Mouse (Mus musculus): Measurements from ENCODE around the gene Pnpla3.

The Pnpla3 gene

DNA sequence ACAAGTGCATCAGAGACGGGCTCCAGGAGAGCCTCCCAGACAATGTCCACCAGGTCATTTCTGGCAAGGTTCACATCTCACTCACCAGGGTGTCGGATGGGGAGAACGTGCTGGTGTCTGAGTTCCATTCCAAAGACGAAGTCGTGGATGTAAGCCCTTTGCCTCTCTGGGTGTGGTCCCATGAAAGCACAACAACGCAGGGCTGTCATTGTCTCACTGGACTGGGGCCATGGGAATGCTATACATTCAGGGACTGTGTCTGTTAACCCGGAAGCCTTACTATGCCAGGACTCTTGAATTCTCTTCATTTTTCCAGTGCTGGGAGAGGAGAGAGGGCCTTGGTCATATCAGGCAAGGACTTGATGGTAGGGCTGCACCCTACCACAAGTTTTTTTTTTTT lies 3.5 kb downstream of the Pnpla3 start:
- no peak for DNase-seq (ENCODE audit: low spot score in 2 of 2)

DNA sequence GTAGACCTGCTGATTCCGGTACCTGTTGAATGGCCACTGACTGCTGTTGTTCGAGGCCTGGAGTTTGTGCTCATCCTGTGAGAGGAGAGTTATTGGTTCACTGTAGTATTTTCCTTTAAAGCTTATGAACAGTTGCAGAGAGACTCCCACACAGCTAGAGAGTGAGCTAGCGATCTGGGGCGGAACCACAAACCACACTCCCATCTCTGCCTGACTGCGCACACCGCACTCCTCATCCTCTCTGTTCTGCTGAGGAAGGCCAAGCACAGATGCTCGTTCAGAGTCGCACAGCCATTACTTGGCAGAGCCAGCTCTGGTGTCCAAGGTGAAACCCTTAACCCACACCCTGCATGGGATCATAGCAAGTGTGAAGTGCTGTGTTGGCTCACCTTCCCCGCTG lies 11.1 kb downstream of the Pnpla3 start:
- no peak for DNase-seq (ENCODE audit: low spot score in 2 of 2)

- DNase-seq (ENCODE audit: low spot score in 2 of 2), result no peak
These were observed 14.4 kb downstream of the Pnpla3 start for GRCm38 (mm10) chr15:84182000-84182399.

GRCm38 (mm10) chr15:84183967-84184366 lies 16.3 kb downstream of the Pnpla3 start:
- DNase-seq (ENCODE audit: low spot score in 2 of 2), result no peak

GRCm38 (mm10) chr15:84186196-84186595 lies 18.6 kb downstream of the Pnpla3 start:
- DNase-seq (ENCODE audit: low spot score in 2 of 2), result no peak

DNA sequence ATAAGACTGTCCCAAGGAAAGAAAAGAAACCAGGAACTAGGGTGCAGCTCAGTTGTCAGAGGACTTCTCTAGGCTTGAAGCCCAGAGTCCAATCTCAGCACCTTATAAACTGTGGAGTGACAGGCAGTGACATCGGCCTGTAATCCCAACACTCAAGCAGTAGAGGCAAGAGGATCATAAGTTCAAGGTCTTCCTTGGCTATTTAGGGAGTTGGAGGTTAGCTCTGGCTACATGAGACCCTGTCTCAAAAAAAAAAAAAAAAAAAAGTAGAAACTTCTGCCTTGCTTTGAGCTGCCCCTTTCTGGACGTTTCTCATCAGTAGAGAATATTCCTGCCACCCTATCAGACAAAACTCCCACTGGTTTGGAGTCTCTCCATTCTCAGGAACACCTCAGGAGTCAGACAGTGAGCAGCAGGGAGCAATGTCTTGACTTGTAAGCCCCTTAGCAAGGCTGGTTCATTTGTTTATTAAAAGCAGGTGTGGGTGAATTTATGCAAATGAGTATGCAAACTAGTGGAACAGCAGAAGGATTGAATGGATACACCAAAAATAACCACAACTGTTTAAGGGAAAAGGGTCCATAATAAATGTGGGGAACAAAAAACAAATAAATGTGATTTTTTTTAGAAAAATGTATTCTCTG lies 21.4 kb downstream of the Pnpla3 start:
- no peak for DNase-seq (ENCODE audit: low spot score in 2 of 2)

- no peak for DNase-seq (ENCODE audit: low spot score in 2 of 2)
These were observed 22.2 kb downstream of the Pnpla3 start for GRCm38 (mm10) chr15:84189881-84190280.

DNA sequence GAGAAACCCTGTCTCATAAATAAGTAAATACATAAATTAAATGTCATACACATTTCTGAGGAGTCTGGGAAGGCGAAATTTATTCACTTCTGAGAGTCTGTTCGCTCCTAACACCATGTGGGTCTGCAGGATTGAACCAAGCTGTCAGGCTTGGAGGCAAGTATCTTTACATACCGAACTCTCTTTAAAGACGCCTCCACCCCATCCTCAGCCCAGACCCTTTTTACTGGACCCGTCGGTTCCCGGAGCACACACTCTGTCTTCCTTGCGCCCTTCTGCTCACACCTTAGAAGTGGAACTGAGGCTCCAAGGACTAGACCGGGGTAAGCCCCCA lies 24.1 kb downstream of the Pnpla3 start:
- no peak for DNase-seq (ENCODE audit: low spot score in 2 of 2)

- peak; percentile 65 to 84 for DNase-seq (ENCODE audit: low spot score in 2 of 2)
These were observed 24.6 kb downstream of the Pnpla3 start, which contains the start of gene Samm50 for GRCm38 (mm10) chr15:84192058-84192791. Gene Samm50 (plus strand): TSS chr15:84192241.

- no peak for DNase-seq (ENCODE audit: low spot score in 2 of 2)
These were observed 29.0 kb downstream of the Pnpla3 start for GRCm38 (mm10) chr15:84196486-84197165.

GRCm38 (mm10) chr15:84207327-84207726 lies 39.7 kb downstream of the Pnpla3 start:
- no peak for DNase-seq (ENCODE audit: low spot score in 2 of 2)

DNA sequence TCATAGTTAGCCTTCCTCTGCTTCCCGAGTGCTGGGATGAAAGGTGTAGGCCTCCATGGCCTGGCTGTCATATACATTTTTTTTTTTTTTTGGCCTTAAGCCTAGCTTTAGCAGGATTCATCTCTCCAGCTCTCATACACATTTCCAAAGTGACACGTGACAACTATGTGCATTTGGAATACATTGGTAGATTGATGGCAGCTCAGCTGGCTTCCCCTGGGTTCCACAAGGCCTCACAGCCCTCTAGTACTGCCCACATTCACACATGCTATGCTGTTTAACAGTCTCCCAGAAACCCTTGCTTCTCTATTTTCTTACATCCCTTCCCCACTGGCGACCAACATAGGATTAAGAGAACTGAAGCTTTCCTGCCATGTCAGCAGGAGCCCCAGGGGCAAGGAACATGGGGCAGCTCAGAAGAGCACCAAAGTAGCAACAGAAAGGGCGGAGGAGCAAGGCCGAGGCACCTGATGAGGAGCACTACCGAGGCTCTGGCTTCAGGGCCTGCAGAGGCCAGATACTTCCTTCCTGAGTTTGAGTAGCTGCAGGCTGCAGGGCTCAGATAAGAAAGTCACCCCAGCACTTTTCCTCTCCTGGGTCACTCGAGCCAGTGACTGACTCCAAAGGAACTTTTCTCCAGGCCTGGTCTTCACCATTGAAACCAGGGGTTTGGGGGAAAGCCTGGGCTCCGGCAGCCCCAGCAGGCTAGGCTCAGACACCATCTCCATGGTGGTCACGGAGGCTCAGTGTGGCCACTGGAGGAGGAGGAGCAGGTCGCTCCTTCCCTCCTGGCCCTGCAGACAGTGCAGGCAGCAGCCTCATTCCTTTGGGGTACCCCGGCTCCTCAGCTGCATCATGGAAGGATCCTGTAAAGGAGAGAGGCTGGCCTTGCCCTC lies 42.1 kb downstream of the Pnpla3 start:
- no peak for DNase-seq (ENCODE audit: low spot score in 2 of 2)

DNA sequence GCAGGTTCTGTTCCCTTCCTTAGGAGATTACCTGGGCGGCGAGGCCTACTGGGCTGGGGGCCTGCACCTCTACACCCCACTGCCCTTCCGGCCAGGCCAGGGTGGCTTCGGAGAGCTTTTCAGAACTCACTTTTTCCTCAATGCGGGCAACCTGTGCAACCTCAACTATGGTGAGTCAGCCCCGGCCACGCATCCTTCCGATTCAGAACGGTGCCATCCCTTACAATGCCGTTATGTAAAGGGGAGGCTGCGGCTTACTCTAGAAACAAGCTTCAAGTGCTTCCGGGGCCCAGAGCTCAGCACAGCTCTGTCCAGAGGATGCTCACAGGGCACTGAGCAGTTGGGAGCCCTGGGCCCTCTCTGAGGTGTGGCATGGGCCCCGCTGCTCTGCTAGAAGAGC lies 42.8 kb downstream of the Pnpla3 start:
- no peak for DNase-seq (ENCODE audit: low spot score in 2 of 2)

GRCm38 (mm10) chr15:84210941-84211340 lies 43.3 kb downstream of the Pnpla3 start:
- no peak for DNase-seq (ENCODE audit: low spot score in 2 of 2)

DNA sequence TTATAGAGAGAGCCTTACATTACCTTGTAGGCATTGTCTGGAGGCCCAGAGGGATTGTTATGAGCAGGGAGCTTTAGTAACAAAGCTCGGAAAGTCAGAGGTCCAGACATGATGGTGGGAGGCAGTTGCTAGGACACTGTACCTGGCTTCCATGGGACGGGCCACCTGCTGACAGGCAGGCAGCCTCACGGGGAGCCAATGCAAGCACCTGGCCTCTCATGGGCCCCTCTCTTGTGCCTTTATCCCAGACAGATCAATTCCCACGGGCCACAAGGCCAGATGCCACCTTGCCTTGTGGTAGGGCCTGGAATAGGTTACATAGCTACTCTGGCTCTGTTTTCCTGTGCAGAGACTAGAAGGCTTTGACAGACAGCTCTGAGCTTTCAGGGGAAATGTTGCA lies 43.9 kb downstream of the Pnpla3 start:
- DNase-seq (ENCODE audit: low spot score in 2 of 2), result no peak

GRCm38 (mm10) chr15:84212031-84212755 lies 44.6 kb downstream of the Pnpla3 start:
- DNase-seq (ENCODE audit: low spot score in 2 of 2), result peak; percentile 92 to 97

GRCm38 (mm10) chr15:84212756-84213105 lies 45.1 kb downstream of the Pnpla3 start:
- DNase-seq (ENCODE audit: low spot score in 2 of 2), result no peak

DNA sequence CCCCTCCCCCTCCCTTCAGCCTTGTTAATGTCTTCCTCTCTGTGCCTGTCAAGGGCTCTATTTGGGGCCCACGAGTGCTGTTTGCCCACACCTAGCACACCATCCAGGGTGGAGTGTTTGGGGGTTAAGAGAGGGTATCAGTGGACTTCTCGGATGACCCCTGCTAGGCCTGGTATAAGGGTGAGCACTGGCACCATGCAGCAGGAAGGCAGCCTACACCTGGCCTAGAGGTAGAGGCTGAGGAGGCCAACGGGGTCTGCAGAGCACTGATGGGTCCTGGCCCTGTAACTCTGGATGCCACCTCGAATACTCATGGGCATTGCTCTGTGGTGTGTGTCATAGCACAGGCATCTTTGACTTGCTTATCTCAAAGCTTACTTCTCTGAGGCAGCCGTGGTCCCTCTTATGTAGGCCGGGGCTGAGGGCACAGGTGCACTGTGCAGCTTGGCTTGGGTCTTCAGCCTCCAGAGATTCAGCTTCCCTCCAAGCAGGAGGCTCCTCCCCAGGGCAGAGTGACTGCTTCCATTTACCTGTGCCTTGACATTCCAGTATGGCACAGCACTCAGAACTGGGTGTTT lies 45.6 kb downstream of the Pnpla3 start:
- DNase-seq (ENCODE audit: low spot score in 2 of 2), result no peak

- no peak for DNase-seq (ENCODE audit: low spot score in 2 of 2)
These were observed 46.8 kb downstream of the Pnpla3 start for GRCm38 (mm10) chr15:84214476-84214875.

- no peak for DNase-seq (ENCODE audit: low spot score in 2 of 2)
These were observed 47.6 kb downstream of the Pnpla3 start for GRCm38 (mm10) chr15:84215273-84215672.

DNA sequence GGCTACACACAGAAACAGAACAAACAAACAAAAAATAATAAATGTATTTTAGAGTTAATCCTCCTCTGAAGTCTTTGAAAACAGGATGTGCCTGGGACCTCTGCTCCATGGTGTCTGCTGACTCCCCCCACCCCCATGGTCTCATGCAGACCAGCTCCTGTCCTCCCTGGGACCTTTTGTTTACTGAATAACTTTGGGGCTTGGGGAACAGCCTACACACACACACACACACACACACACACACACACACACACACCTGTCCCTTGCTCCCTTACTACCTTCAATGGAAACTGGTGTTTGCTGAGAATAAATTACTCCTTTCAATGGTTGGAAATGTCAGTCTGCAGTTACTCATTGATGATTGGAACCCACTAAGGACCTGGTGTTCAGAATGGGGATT lies 48.4 kb downstream of the Pnpla3 start:
- DNase-seq (ENCODE audit: low spot score in 2 of 2), result no peak

Measured in cerebellum, postnatal 4 days (tissue).